Mouse (Mus musculus) CH12.LX (cell line): Measurements from ENCODE around the gene Mrpl51. TPM values are rescaled to one million over a fixed set of nuclear protein-coding genes. Genes with fewer than 3 reads are reported as not detected.

Source experiments
- DNase-seq: peaks from one replicate; pipeline ENCODE4 v3.0.0-alpha.2; 2013; ENCODE audit errors: extremely low read depth
- H3K27ac ChIP-seq: 2 replicates; pipeline ENCODE4 v1.5.1; 2012; ENCODE audit warnings: low read depth, mild to moderate bottlenecking, control low read depth, moderate library complexity; ENCODE audit not compliant: insufficient read depth
- H3K27me3 ChIP-seq: replicated peaks from 2 replicates; pipeline ENCODE3; 2012; ENCODE audit warnings: inconsistent platforms
- H3K36me3 ChIP-seq, 2 experiments: replicated peaks in 1 of 2; 2 replicates each; pipeline versions ENCODE3 to v1.6.1; 2012; ENCODE audit warnings: inconsistent platforms in 1 of 2, low read length in 1 of 2, mild to moderate bottlenecking in 1 of 2, mixed read lengths in 1 of 2, moderate library complexity in 1 of 2; ENCODE audit not compliant: control insufficient read depth in 1 of 2, insufficient read depth in 1 of 2
- H3K4me1 ChIP-seq, 2 experiments: 2 replicates each; pipeline ENCODE4 v1.6.1; 2012; ENCODE audit warnings: inconsistent platforms in 1 of 2, moderate library complexity in 1 of 2; ENCODE audit not compliant: insufficient read depth in 2 of 2, control insufficient read depth in 1 of 2
- H3K4me2 ChIP-seq: 2 replicates; pipeline ENCODE4 v1.6.1; 2012; ENCODE audit warnings: low read depth, mild to moderate bottlenecking, control low read depth; ENCODE audit not compliant: poor library complexity, insufficient read depth, severe bottlenecking
- H3K4me3 ChIP-seq, 3 experiments: fragments of 150-350 bp in 1 of 3; sonication (generic) in 1 of 3; replicated peaks in 1 of 3; 2 replicates each; pipeline versions ENCODE3 to v1.5.1; 2011 to 2012; ENCODE audit warnings: low read depth in 2 of 3, low read length in 2 of 3, mild to moderate bottlenecking in 2 of 3, moderate library complexity in 2 of 3, control low read depth in 1 of 3, improper control_type of control experiment in 1 of 3, inconsistent platforms in 1 of 3, mixed read lengths in 1 of 3; ENCODE audit not compliant: poor library complexity in 1 of 3
- H3K79me2 ChIP-seq: replicated peaks from 2 replicates; pipeline ENCODE4 v1.6.1; 2012; ENCODE audit warnings: mild to moderate bottlenecking, moderate library complexity; ENCODE audit not compliant: control insufficient read depth, poor library complexity, insufficient read depth, severe bottlenecking; ENCODE audit errors: extremely low read depth
- H3K9ac ChIP-seq: 2 replicates; pipeline ENCODE4 v1.6.1; 2012; ENCODE audit warnings: low read depth, mild to moderate bottlenecking, control low read depth, moderate library complexity; ENCODE audit not compliant: insufficient read depth
- H3K9me3 ChIP-seq: replicated peaks from 2 replicates; pipeline ENCODE3; 2012; ENCODE audit warnings: low read length, inconsistent platforms, mixed read lengths
- BHLHE40 ChIP-seq: IDR thresholded peaks from 2 replicates; pipeline ENCODE4 v1.6.1; 2011; ENCODE audit warnings: mild to moderate bottlenecking, low read depth, low read length, improper control_type of control experiment
- CHD1 ChIP-seq: IDR thresholded peaks from 2 replicates; pipeline ENCODE4 v1.6.1; 2012; ENCODE audit warnings: low read depth, low read length, improper control_type of control experiment, inconsistent platforms
- CHD2 ChIP-seq: IDR thresholded peaks from 2 replicates; pipeline ENCODE4 v1.6.1; 2011; ENCODE audit warnings: low read length, improper control_type of control experiment
- CTCF ChIP-seq, 2 experiments: IDR thresholded peaks in 1 of 2; conservative IDR thresholded peaks in 1 of 2; 2 replicates each; pipeline ENCODE4 v1.5.1; 2011 to 2012; ENCODE audit warnings: low read depth in 2 of 2, low read length in 2 of 2, improper control_type of control experiment in 1 of 2, inconsistent platforms in 1 of 2, mild to moderate bottlenecking in 1 of 2, moderate library complexity in 1 of 2
- ELF1 ChIP-seq: IDR thresholded peaks from 2 replicates; pipeline ENCODE4 v1.6.1; 2014; ENCODE audit warnings: low read depth, mild to moderate bottlenecking, inconsistent platforms, low read length, improper control_type of control experiment
- EP300 ChIP-seq: IDR thresholded peaks from 2 replicates; pipeline ENCODE4 v1.6.1; 2011; ENCODE audit warnings: low read length, improper control_type of control experiment
- IRF4 ChIP-seq: IDR thresholded peaks from 2 replicates; pipeline ENCODE4 v1.6.1; 2014; ENCODE audit warnings: low read depth, mild to moderate bottlenecking, inconsistent platforms, low read length, improper control_type of control experiment
- JUND ChIP-seq: conservative IDR thresholded peaks from 2 replicates; pipeline ENCODE4 v1.6.1; 2011; ENCODE audit warnings: low read depth, low read length, improper control_type of control experiment
- KAT2A ChIP-seq: IDR thresholded peaks from 2 replicates; pipeline ENCODE4 v1.6.1; 2012; ENCODE audit warnings: low read length, improper control_type of control experiment, inconsistent platforms; ENCODE audit not compliant: insufficient replicate concordance
- MXI1 ChIP-seq: IDR thresholded peaks from 2 replicates; pipeline ENCODE4 v1.6.1; 2011; ENCODE audit warnings: mild to moderate bottlenecking, low read depth, low read length, improper control_type of control experiment
- MYC ChIP-seq: IDR thresholded peaks from 2 replicates; pipeline ENCODE4 v1.6.1; 2011; ENCODE audit warnings: low read depth, mild to moderate bottlenecking, improper control_type of control experiment, low read length
- NELFE ChIP-seq: IDR thresholded peaks from 2 replicates; pipeline ENCODE4 v1.6.1; 2011; ENCODE audit warnings: low read depth, low read length, improper control_type of control experiment
- NRF1 ChIP-seq: IDR thresholded peaks from 2 replicates; pipeline ENCODE4 v1.6.1; 2014; ENCODE audit warnings: low read depth, mild to moderate bottlenecking, inconsistent platforms, low read length, improper control_type of control experiment, moderate library complexity
- PAX5 ChIP-seq: IDR thresholded peaks from 2 replicates; pipeline ENCODE4 v1.6.1; 2012; ENCODE audit warnings: low read length, inconsistent platforms, mixed read lengths
- RAD21 ChIP-seq: IDR thresholded peaks from 2 replicates; pipeline ENCODE4 v1.6.1; 2011; ENCODE audit warnings: low read depth, mild to moderate bottlenecking, low read length, improper control_type of control experiment, moderate library complexity
- RCOR1 ChIP-seq: conservative IDR thresholded peaks from 2 replicates; pipeline ENCODE4 v1.6.1; 2012; ENCODE audit warnings: low read depth, mild to moderate bottlenecking, inconsistent platforms, low read length, improper control_type of control experiment
- SIN3A ChIP-seq: IDR thresholded peaks from 2 replicates; pipeline ENCODE4 v1.6.1; 2012; ENCODE audit warnings: low read length, improper control_type of control experiment, inconsistent platforms
- SMC3 ChIP-seq: IDR thresholded peaks from 2 replicates; pipeline ENCODE4 v1.6.1; 2011; ENCODE audit warnings: low read depth, low read length, improper control_type of control experiment
- TBP ChIP-seq: conservative IDR thresholded peaks from 2 replicates; pipeline ENCODE4 v1.6.1; 2011; ENCODE audit warnings: low read depth, low read length, improper control_type of control experiment
- TCF12 ChIP-seq: IDR thresholded peaks from 2 replicates; pipeline ENCODE4 v1.6.1; 2014; ENCODE audit warnings: low read depth, mild to moderate bottlenecking, inconsistent platforms, low read length, improper control_type of control experiment
- USF1 ChIP-seq: IDR thresholded peaks from 2 replicates; pipeline ENCODE4 v1.6.1; 2014; ENCODE audit warnings: low read depth, mild to moderate bottlenecking, inconsistent platforms, low read length, improper control_type of control experiment
- ZC3H11A ChIP-seq: IDR thresholded peaks from 2 replicates; pipeline ENCODE4 v1.6.1; 2012; ENCODE audit warnings: low read depth, mild to moderate bottlenecking, inconsistent platforms, low read length, improper control_type of control experiment
- ZMIZ1 ChIP-seq: IDR thresholded peaks from 2 replicates; pipeline ENCODE4 v1.6.1; 2012; ENCODE audit warnings: low read depth, mild to moderate bottlenecking, inconsistent platforms, low read length, improper control_type of control experiment
- ZNF384 ChIP-seq: IDR thresholded peaks from 2 replicates; pipeline ENCODE4 v1.6.1; 2012; ENCODE audit warnings: low read depth, low read length, improper control_type of control experiment, inconsistent platforms
- dilution Hi-C: fragments of 300-500 bp; cut with MboI; formaldehyde crosslinking; loops from 2 replicates; pipeline ENCODE4 v1.14.3; 2020; ENCODE audit warnings: low sequenced_read_pairs; ENCODE audit not compliant: extremely low pct_unique_long_range_greater_than_20kb, extremely low pct_ligation_motif_present
- in situ Hi-C: fragments of 300-500 bp; cut with MboI; formaldehyde crosslinking; loops from 3 replicates; pipeline ENCODE4 v1.14.3; 2019; ENCODE audit warnings: low sequenced_read_pairs, low pct_ligation_motif_present, low pct_unique_long_range_greater_than_20kb, mixed read lengths
- polyA plus RNA-seq: library from polyadenylated mRNA; unstranded; fragments of >175 nt; gene quantifications from 2 replicates; pipeline ENCODE4 v1.2.1, GENCODE M21; 2012; ENCODE audit warnings: low read depth; ENCODE audit not compliant: insufficient read length
- total RNA-seq, 2 experiments: library from RNA; depleted of rRNA; stranded (reverse); fragments of 300-350 nt in 1 of 2; fragments of >200 nt in 1 of 2; gene quantifications; 2 replicates each; pipeline ENCODE4 v1.2.3; 2012 to 2014

Mrpl51 gene
- total and polyA plus RNA-seq, 3 experiments = 120 to 184 (median 161) TPM

DNA sequence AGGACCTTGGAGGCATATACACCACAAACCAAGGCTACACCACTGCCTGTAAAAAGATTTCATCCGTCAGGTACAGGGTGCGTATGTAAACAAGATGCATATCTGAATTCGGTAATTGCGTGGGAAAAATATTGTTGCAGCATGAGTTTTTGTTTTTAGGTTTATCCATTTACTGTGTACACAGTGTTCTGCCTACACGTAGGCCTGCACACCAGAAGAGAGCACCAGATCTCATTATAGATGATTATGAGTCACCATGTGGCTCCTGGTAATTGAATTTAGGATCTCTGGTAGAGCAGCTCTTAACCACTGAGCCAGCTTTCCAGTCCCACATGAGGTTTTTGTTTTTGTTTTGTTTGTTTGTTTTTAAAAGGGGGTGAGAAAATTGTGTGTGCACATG lies 5.6 kb downstream of the Mrpl51 start:
- Histone ChIP-seq H3K9ac (no peak overlapping the region), H3K4me3 (no peak overlapping the region), H3K36me3 (peaks cover 2 to 24% of the 10 kb centered on the region in 2 experiments), H3K4me1 (peaks cover 0 to 9% of the 10 kb centered on the region in 2 experiments; a peak in 1 of 4 replicates), H3K27me3 (no peaks in the 10 kb centered on the region), H3K9me3 (no peaks in the 10 kb centered on the region), H3K4me2 (no peak overlapping the region), H3K79me2 (peaks cover 14% of the 10 kb centered on the region), H3K27ac (no peak overlapping the region)
- dilution Hi-C loops (no loop called here), in situ Hi-C loops (no loop called here)
- TF ChIP-seq ZMIZ1 (no peak), IRF4 (no peak), ELF1 (no peak), MXI1 (no peak), RCOR1 (no peak), TBP (no peak), EP300 (no peak), ZC3H11A (no peak), USF1 (no peak), SMC3 (no peak), PAX5 (no peak), CHD2 (no peak), NRF1 (no peak), MYC (no peak), SIN3A (no peak), JUND (no peak)
- no peak for DNase-seq

DNA sequence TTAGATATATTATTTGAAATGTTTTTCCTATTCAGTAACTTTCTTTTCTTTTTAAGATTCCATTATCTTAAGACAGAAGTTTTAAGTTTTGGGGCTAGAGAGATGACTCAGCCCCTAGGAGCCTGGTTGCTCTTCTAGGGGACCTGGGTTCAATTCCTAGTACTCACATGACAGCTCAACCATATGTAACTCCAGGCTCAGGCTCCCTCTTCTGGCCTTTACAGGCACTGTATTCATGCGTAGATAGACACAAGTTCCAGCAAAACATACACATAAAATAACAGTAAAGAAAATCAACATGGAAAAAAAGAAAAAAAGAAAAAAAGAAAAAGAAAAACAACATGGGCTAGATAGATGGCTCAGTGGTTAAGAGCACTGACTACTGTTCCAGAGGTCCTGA lies 18.8 kb downstream of the Mrpl51 start:
- dilution Hi-C loops = no loop called here
- Histone ChIP-seq H3K36me3 (no peaks in the 10 kb centered on the region), H3K4me2 (no peak overlapping the region), H3K4me1 (no peaks in the 10 kb centered on the region), H3K79me2 (no peaks in the 10 kb centered on the region), H3K27me3 (peaks cover 37% of the 10 kb centered on the region), H3K4me3 (no peak overlapping the region), H3K9me3 (peaks cover 7% of the 10 kb centered on the region), H3K9ac (no peak overlapping the region), H3K27ac (no peak overlapping the region)
- DNase-seq = no peak
- no peak for TF ChIP-seq RCOR1
- TF ChIP-seq CTCF (conservative IDR thresholded peaks at IDR 0.05 in 1 of 2, IDR thresholded peaks at IDR 0.05 in 1 of 2; ENCODE audit: low read depth in 2 of 2, low read length in 2 of 2) = peak in 1 of 2 experiments; percentile 35; a peak in 1 of 4 replicates
- no peak for TF ChIP-seq TCF12
- TF ChIP-seq CHD1 = no peak
- no peak for TF ChIP-seq ZNF384
- TF ChIP-seq RAD21 = peak; percentile 13
- TF ChIP-seq BHLHE40 = no peak
- no peak for TF ChIP-seq USF1
- no peak for TF ChIP-seq ZC3H11A
- no peak for TF ChIP-seq SMC3
- TF ChIP-seq NRF1 = no peak
- no peak for TF ChIP-seq NELFE
- no peak for TF ChIP-seq PAX5
- TF ChIP-seq KAT2A = no peak
- in situ Hi-C loops = no loop called here
